Mouse (Mus musculus) midbrain, embryonic 15.5 days (tissue): ENCODE measurements around the gene Gpatch2l. TPM values are rescaled to one million over a fixed set of nuclear protein-coding genes. Genes with fewer than 3 reads are reported as not detected.
A peak's percentile ranks its signal among the peaks of the same experiment; 100 is the strongest.

Experiments used
- ATAC-seq: fragments of 200-750 bp; cut with Nextera tagmentation; replicated peaks from 2 replicates; pipeline ENCODE4 v1.8.0; 2017; ENCODE audit warnings: moderate TSS enrichment
- H3K27ac ChIP-seq: fragments of 300-500 bp; sonication (generic); 2 replicates; pipeline ENCODE4 v1.5.1; 2015; ENCODE audit warnings: mild to moderate bottlenecking, inconsistent platforms
- H3K27me3 ChIP-seq: fragments of 300-500 bp; sonication (generic); replicated peaks from 2 replicates; pipeline ENCODE4 v1.6.1; 2015; ENCODE audit warnings: inconsistent platforms
- H3K36me3 ChIP-seq: fragments of 300-500 bp; sonication (generic); replicated peaks from 2 replicates; pipeline ENCODE4 v1.6.1; 2015; ENCODE audit warnings: inconsistent platforms
- H3K4me1 ChIP-seq: fragments of 300-500 bp; sonication (generic); 2 replicates; pipeline ENCODE4 v1.6.1; 2015; ENCODE audit warnings: inconsistent platforms
- H3K4me2 ChIP-seq: fragments of 300-500 bp; sonication (generic); 2 replicates; pipeline ENCODE4 v1.6.1; 2015; ENCODE audit warnings: inconsistent platforms, mild to moderate bottlenecking, moderate library complexity
- H3K4me3 ChIP-seq: fragments of 300-500 bp; sonication (generic); 2 replicates; pipeline ENCODE4 v1.5.1; 2015; ENCODE audit warnings: mild to moderate bottlenecking, inconsistent platforms
- H3K9ac ChIP-seq: fragments of 300-500 bp; sonication (generic); 2 replicates; pipeline ENCODE4 v1.6.1; 2015; ENCODE audit warnings: mild to moderate bottlenecking, inconsistent platforms
- H3K9me3 ChIP-seq: fragments of 300-500 bp; sonication (generic); 2 replicates; pipeline ENCODE4 v1.6.1; 2016; ENCODE audit warnings: inconsistent platforms
- WGBS: fragments of 180-500 bp; shearing (Covaris S2); methylation state at CpG from one replicate; pipeline ENCODE4 v1.1.7; 2015; ENCODE audit warnings: mixed read lengths; 5-methylcytosine and 5-hydroxymethylcytosine counted together
- polyA plus RNA-seq: library from polyadenylated mRNA; unstranded; fragments of >200 nt; fragmentation: Nextera tagmentation; extraction: Ambion mirVana; gene quantifications from 2 replicates; pipeline ENCODE4 v1.2.1, GENCODE M21; 2015

Gene Gpatch2l
- 31.2 and 32.4 TPM in 2 replicates for polyA plus RNA-seq

- H3K27ac ChIP-seq = peak within 1 kb of the TSS; percentile 85
- peak; percentile 99 for ATAC-seq
- peak within 1 kb of the TSS; percentile 80 for H3K9ac ChIP-seq
These were observed at the start of gene Gpatch2l for GRCm38 (mm10) chr12:86241604-86242536. Gene Gpatch2l, plus strand, starts transcription at chr12:86241858.

GRCm38 (mm10) chr12:86192036-86192449, 49.6 kb upstream of the Gpatch2l start:
- H3K27me3 ChIP-seq = no peaks in the 10 kb centered on the region
- H3K27ac ChIP-seq = no peak overlapping the region
- no peaks in the 10 kb centered on the region for H3K36me3 ChIP-seq
- ATAC-seq = no peak
- H3K4me2 ChIP-seq = no peak overlapping the region
- H3K4me3 ChIP-seq = no peak overlapping the region
- WGBS = 25% methylated on average over 15 of the region's 15 CpGs
- peaks cover 18% of the 10 kb centered on the region for H3K4me1 ChIP-seq
- H3K9me3 ChIP-seq = no peaks in the 10 kb centered on the region
- no peak overlapping the region for H3K9ac ChIP-seq

More at GRCm38 (mm10) chr12:86241604-86242536, at the start of gene Gpatch2l:
- 1% methylated on average over 58 of the region's 58 CpGs for WGBS
- H3K4me3 ChIP-seq = peak within 1 kb of the TSS; percentile 62
- H3K4me2 ChIP-seq = peak within 1 kb of the TSS; percentile 90
- no peaks in the 10 kb centered on the region for H3K9me3 ChIP-seq
- no peaks in the 10 kb centered on the region for H3K27me3 ChIP-seq
- 0 out of 2 replicates have a peak, but pooled peaks cover 4% of the 10 kb centered on the region for H3K36me3 ChIP-seq
- H3K4me1 ChIP-seq = peaks cover 42% of the 10 kb centered on the region

DNA sequence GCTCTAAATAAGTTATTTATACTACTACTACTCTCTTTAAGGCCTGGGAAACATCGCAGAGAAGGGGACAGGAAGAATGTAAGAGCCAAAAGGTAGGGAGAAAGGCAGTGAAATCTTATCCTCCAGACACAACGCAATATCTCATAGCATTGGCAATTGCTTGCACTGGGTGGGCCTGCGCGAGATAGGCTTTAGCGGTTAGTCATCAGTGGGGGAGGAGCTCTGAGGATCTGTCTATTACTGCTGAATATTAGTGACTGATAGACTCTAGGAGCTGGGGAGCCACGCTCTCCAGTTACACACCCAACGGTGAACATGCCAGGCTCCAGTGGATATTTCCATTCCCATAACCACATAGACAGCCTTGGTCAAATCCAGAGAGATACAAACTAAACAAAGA, 44.7 kb upstream of the Gpatch2l start:
- H3K4me3 ChIP-seq = no peak overlapping the region
- no peaks in the 10 kb centered on the region for H3K27me3 ChIP-seq
- no peak overlapping the region for H3K9ac ChIP-seq
- H3K4me1 ChIP-seq = peaks cover 4% of the 10 kb centered on the region
- H3K4me2 ChIP-seq = no peak overlapping the region
- no peaks in the 10 kb centered on the region for H3K36me3 ChIP-seq
- no peaks in the 10 kb centered on the region for H3K9me3 ChIP-seq
- 91% methylated on average over 7 of the region's 7 CpGs for WGBS
- no peak overlapping the region for H3K27ac ChIP-seq
- ATAC-seq = no peak

DNA sequence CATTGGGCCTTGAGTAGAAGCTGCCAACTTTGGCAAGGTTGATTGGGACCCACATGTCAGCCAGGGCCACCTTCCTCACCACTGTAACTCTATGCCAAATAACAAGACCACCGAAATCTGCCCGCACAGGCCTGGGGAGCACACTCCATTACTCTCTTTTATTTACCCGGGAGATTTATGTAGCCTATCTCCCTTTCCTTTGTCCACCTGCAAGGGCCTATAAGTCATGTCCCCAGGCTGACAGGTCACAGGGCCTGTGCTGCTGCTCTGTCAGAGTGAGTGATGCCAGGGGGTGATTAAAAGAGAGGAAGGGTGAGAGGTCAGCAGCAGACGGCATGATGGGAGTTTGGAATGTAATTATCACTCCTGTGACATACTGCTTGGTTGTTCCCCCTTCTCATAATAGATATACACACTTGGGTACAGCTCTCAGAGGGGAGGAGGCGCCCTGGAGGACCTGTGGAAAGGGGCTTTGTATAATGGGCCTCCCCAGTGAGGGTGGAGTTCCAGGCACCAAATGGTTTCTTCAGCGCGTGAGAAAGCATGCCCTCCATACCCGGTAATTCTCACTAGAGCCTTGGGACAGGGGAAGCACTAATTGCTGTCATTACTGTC, 38.1 kb upstream of the Gpatch2l start:
- Histone ChIP-seq H3K4me3 (no peak overlapping the region), H3K4me1 (no peaks in the 10 kb centered on the region), H3K27ac (no peak overlapping the region), H3K9me3 (no peaks in the 10 kb centered on the region), H3K36me3 (no peaks in the 10 kb centered on the region), H3K27me3 (no peaks in the 10 kb centered on the region), H3K9ac (no peak overlapping the region), H3K4me2 (no peak overlapping the region)
- WGBS = 77% methylated on average over 8 of the region's 8 CpGs
- no peak for ATAC-seq

DNA sequence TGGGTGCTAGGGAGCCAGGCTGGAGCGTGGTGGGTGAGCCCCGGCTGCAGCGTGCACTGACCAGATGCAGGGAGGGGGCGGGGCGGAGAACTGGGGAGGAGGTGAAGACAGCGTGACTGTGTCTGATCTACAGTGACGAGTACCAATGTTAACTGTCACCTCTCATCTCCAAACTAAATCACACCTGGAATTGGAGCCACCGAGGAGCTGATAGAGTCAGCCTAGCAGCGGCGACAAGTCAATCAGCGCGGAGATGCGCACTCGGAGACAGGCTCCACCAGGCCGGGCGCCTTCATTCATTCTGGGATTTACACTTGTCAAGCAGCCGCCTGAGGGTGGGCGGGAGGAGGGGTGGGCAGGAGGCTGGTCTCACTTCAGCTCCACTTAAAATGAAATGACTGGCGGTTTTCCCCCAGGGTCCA, 30.5 kb upstream of the Gpatch2l start:
- peak overlapping the region; percentile 29 for H3K9ac ChIP-seq
- peaks cover 24% of the 10 kb centered on the region for H3K27me3 ChIP-seq
- 2% methylated on average over 19 of the region's 19 CpGs for WGBS
- H3K4me3 ChIP-seq = peak overlapping the region; percentile 25
- H3K4me2 ChIP-seq = peak overlapping the region; percentile 47
- H3K9me3 ChIP-seq = no peaks in the 10 kb centered on the region
- peaks cover 35% of the 10 kb centered on the region for H3K4me1 ChIP-seq
- H3K27ac ChIP-seq = no peak overlapping the region
- peak; percentile 7; the same call in 1 of the 2 replicates for ATAC-seq
- no peaks in the 10 kb centered on the region for H3K36me3 ChIP-seq

DNA sequence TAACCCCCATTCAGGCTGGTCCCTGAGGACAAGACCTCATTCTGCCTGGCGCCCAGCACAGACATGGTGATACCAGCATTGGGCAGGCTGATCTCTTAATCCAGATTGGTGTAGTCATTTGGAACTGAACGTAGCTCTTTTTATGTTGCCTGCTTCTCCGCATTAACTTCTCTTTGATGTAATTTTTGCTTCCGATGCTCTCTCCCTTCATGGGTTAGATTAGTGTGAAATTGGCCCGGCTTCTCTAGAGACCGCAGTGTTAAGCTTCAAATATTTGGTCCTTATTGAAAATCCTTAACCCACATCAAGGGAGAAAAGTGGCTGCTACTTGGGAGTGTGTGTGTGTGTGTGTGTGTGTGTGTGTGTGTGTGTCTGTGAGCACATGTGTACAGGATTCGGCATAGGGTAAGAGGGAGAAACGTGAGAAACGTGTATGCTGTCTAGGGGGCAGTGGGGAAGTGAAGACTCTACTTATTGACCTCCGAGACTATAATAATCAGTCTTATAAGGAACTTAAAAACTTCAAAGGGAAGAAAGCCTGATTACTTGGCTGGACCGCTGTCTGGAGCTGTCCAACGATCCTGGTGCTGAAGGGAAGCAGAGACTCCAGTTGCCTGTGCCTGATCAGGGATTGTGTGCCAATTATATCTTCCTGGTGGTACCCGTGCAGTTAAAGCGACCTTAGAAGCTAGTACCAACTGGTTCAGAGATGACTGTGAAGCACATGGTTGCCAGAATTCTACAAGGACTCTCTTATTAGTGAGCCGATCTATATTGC, 28.8 kb upstream of the Gpatch2l start:
- 20% methylated on average over 15 of the region's 15 CpGs for WGBS
- Histone ChIP-seq H3K36me3 (no peaks in the 10 kb centered on the region), H3K4me3 (no peak overlapping the region), H3K4me2 (no peak overlapping the region), H3K9ac (no peak overlapping the region), H3K4me1 (peaks cover 47% of the 10 kb centered on the region), H3K27ac (no peak overlapping the region), H3K9me3 (no peaks in the 10 kb centered on the region), H3K27me3 (peaks cover 24% of the 10 kb centered on the region)
- peak; percentile 29; the same call in 1 of the 2 replicates for ATAC-seq

- WGBS = 6% methylated on average over 24 of the region's 24 CpGs
- Histone ChIP-seq H3K27me3 (peaks cover 24% of the 10 kb centered on the region), H3K4me1 (peaks cover 47% of the 10 kb centered on the region)
These were observed 27.5 kb upstream of the Gpatch2l start for GRCm38 (mm10) chr12:86214201-86214600.

GRCm38 (mm10) chr12:86216687-86217421, 24.8 kb upstream of the Gpatch2l start:
- ATAC-seq = peak; percentile 46
- Histone ChIP-seq H3K9ac (peak overlapping the region; percentile 22), H3K27me3 (peaks cover 12% of the 10 kb centered on the region), H3K4me3 (peak overlapping the region; percentile 30), H3K9me3 (no peaks in the 10 kb centered on the region), H3K36me3 (no peaks in the 10 kb centered on the region), H3K4me1 (peaks cover 48% of the 10 kb centered on the region), H3K4me2 (peak overlapping the region; percentile 50), H3K27ac (0 out of 2 replicates have a peak overlapping the region, but pooled peaks have one; percentile 4)
- 1% methylated on average over 22 of the region's 22 CpGs for WGBS

More at GRCm38 (mm10) chr12:86214201-86214600, 27.5 kb upstream of the Gpatch2l start:
- H3K9ac ChIP-seq = no peak overlapping the region
- H3K4me3 ChIP-seq = 0 out of 2 replicates have a peak overlapping the region, but pooled peaks have one; percentile 7
- no peak overlapping the region for H3K27ac ChIP-seq
- H3K36me3 ChIP-seq = no peaks in the 10 kb centered on the region
- H3K9me3 ChIP-seq = no peaks in the 10 kb centered on the region
- peak overlapping the region; percentile 37 for H3K4me2 ChIP-seq
- ATAC-seq = no peak

- 4% methylated on average over 38 of the region's 38 CpGs for WGBS
- Histone ChIP-seq H3K4me2 (peak overlapping the region; percentile 70), H3K4me1 (peaks cover 27% of the 10 kb centered on the region), H3K4me3 (peak overlapping the region; percentile 33), H3K27me3 (peaks cover under 1% of the 10 kb centered on the region; the same call in 1 of the 2 replicates), H3K9me3 (no peaks in the 10 kb centered on the region), H3K9ac (peak overlapping the region; percentile 29; the same call in 1 of the 2 replicates), H3K27ac (peak overlapping the region; percentile 14; the same call in 1 of the 2 replicates), H3K36me3 (no peaks in the 10 kb centered on the region)
- ATAC-seq = peak; percentile 83
These were observed 21.2 kb upstream of the Gpatch2l start for GRCm38 (mm10) chr12:86220200-86221021.

GRCm38 (mm10) chr12:86221074-86221703, 20.5 kb upstream of the Gpatch2l start:
- peaks cover 24% of the 10 kb centered on the region for H3K4me1 ChIP-seq
- 0 out of 2 replicates have a peak, but pooled peaks have one; percentile 21 for ATAC-seq
- no peak overlapping the region for H3K9ac ChIP-seq
- peak overlapping the region; percentile 33 for H3K4me3 ChIP-seq
- 0 out of 2 replicates have a peak overlapping the region, but pooled peaks have one; percentile 26 for H3K27ac ChIP-seq
- H3K27me3 ChIP-seq = no peaks in the 10 kb centered on the region; the same call in 1 of the 2 replicates
- H3K4me2 ChIP-seq = peak overlapping the region; percentile 70
- no peaks in the 10 kb centered on the region for H3K9me3 ChIP-seq
- no peaks in the 10 kb centered on the region for H3K36me3 ChIP-seq
- 39% methylated on average over 16 of the region's 16 CpGs for WGBS
